ENCODE assay signal across 40 mouse cellular contexts in genomic region chr1:171157965-171158364, GRCm38 (mm10). TPM values are rescaled to one million over a fixed set of nuclear protein-coding genes. Genes with fewer than 3 reads are reported as not detected.
"Had no signal": no experiment of that assay in that cellular context is flagged by ENCODE, and none has a peak within 500 bp of the region (broad histone marks: within the 10 kb centered on the region; RNA-seq: fewer than 3 reads in every experiment).

No protein-coding gene starts in this region.

- H3K4me2 ChIP-seq: heart, embryonic 13.5 days; heart, embryonic 15.5 days; hindbrain, embryonic 12.5 days; hindbrain, embryonic 13.5 days; hindbrain, embryonic 14.5 days; hindbrain, embryonic 15.5 days; intestine, embryonic 15.5 days; kidney, embryonic 15.5 days had no signal

- DNase-seq: heart, postnatal 10 days; heart, postnatal 14 days; heart, postnatal 36 days; heart, postnatal 4 days; kidney, adult 11 months; kidney, adult 18-20 months; kidney, adult 2 months; kidney, adult 8-10 months; kidney, adult 9 months; kidney, postnatal 10 days; kidney, postnatal 14 days; kidney, postnatal 25 days; kidney, postnatal 36 days; kidney, postnatal 4 days; layer of hippocampus, adult 9-11 months; layer of hippocampus, postnatal 36 days had no signal

- H3K36me3 ChIP-seq: heart, embryonic 13.5 days; heart, embryonic 15.5 days; hindbrain, embryonic 10.5 days; hindbrain, embryonic 12.5 days; hindbrain, embryonic 13.5 days; hindbrain, embryonic 15.5 days; intestine, embryonic 15.5 days; kidney, embryonic 15.5 days had no signal

- H3K9ac ChIP-seq: heart, embryonic 13.5 days; heart, embryonic 15.5 days; hindbrain, embryonic 12.5 days; hindbrain, embryonic 13.5 days; hindbrain, embryonic 14.5 days; hindbrain, embryonic 15.5 days; intestine, embryonic 15.5 days; kidney, embryonic 15.5 days had no signal

- H3K27ac ChIP-seq: heart, embryonic 13.5 days; heart, embryonic 15.5 days; hindbrain, embryonic 10.5 days; hindbrain, embryonic 12.5 days; hindbrain, embryonic 13.5 days; hindbrain, embryonic 14.5 days; hindbrain, embryonic 15.5 days; hindbrain, postnatal 0 days; intestine, embryonic 15.5 days; kidney, embryonic 15.5 days; kidney, postnatal 0 days; layer of hippocampus, adult 2 months; left cerebral cortex, adult 2 months had no signal

- H3K4me3 ChIP-seq: heart, embryonic 13.5 days; heart, embryonic 15.5 days; hindbrain, embryonic 10.5 days; hindbrain, embryonic 12.5 days; hindbrain, embryonic 13.5 days; hindbrain, embryonic 15.5 days; intestine, embryonic 15.5 days; kidney, embryonic 15.5 days; layer of hippocampus, adult 2 months; left cerebral cortex, adult 2 months had no signal

- H3K9me3 ChIP-seq: heart, embryonic 13.5 days; heart, embryonic 15.5 days; hindbrain, embryonic 10.5 days; hindbrain, embryonic 12.5 days; hindbrain, embryonic 13.5 days; hindbrain, embryonic 15.5 days; intestine, embryonic 15.5 days; kidney, embryonic 15.5 days had no signal

RNA-seq across cellular contexts. Expression of gene Mpz, which starts 7.5 kb away (rescaled TPM):
- total RNA-seq: hematopoietic stem cell, adult 5-6 weeks; layer of hippocampus, adult 18-20 months; layer of hippocampus, adult 2 months; layer of hippocampus, adult 8-10 months; layer of hippocampus, postnatal 10 days; layer of hippocampus, postnatal 14 days; layer of hippocampus, postnatal 25 days; layer of hippocampus, postnatal 36 days; left cerebral cortex, adult 18-20 months; left cerebral cortex, adult 2 months had no signal
- polyA plus RNA-seq: heart, embryonic 14.5 days; inflammation-experienced regulatory T-cells, adult 6 months; kidney, embryonic 14.5 days had no signal

RNA-seq across cellular contexts. Expression of gene Pcp4l1, which starts 38.1 kb away (rescaled TPM):
- polyA plus RNA-seq: inflammation-experienced regulatory T-cells, adult 6 months had no signal

RNA-seq across cellular contexts. Expression of gene Nr1i3, which starts 55.8 kb away (rescaled TPM):
- total RNA-seq: heart, postnatal 10 days; heart, postnatal 25 days; heart, postnatal 4 days; hindbrain, postnatal 0 days; layer of hippocampus, postnatal 10 days had no signal
